Mouse (Mus musculus): ENCODE measurements around the gene Sptbn4.

Sptbn4 gene

DNA sequence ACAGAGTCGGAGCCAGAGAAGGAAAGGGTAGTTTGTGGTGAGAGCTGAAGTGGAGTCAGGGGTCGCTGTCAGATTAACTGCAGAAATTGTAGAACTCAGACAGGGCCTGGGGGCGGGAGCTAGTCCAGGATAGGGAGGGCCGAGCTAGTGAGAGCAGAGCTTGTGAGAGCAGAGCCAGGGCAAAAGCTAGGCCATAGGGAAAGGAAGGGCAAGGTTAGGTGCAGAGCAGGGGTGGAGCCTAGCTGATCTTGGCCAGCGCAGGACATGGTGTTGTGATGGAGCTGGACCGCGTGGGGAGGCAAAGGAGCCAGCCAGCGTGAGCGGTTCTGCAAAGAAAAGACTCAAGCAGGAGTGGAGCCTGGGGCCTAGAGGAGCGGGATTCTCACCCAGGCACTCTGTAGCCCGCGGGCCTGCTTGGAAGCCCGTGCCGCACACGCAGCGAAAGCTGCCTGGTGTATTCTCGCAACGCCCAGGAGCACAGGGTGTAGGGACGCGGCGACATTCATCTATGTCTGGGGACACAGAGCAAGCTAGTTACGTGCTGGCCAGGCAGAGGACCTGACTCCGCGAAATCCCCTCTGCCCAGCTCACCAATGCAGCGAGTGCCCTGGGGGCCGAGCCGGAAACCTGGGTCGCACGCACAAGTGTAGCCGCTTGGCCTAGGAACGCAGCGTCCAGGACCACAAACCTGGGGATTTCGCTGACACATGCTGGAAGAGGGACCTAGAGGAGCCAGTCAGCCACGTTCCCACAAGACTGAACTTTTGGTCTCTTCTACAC is 121.2 kb downstream of the Sptbn4 start:
- no peak for DNase-seq (ENCODE audit: low spot score)

DNA sequence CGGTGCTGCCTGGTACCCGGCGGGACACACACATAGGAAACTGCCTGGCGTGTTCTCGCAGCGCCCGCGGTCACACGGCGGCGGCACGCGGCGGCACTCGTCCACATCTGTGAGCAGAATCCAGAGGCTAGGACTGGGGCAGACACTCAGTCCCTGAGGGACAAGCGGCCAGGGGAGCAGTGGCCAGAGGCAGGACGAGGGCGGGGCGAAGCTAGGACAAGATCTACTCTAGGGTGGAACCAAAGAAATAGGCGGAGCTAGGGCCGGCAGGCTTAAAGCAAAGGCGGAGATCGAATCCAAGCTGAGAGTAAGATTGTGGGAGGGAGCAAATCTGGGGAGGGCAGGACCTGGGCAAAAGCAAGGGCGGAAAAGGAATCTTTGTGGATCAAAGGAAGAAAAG is 121.8 kb downstream of the Sptbn4 start:
- DNase-seq (ENCODE audit: low spot score): no peak

DNA sequence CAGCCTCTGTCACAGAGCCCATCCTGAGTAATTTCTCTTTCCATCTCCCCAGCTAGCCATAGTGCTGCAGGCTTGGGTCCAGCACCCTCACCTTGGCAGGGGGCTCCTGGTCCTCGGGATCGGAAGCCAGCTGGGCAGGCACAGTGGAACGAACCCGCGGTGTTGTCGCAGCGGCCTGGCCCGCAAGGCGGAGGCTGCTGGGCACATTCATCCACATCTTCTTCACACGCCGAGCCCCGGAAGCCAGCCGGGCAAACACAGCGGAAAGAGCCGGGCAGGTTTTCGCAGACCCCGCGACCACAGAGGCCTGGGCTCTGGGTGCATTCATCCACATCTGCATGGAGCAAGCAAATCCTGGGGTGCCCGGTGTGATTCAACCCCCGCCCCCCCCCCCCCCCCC is 122.6 kb downstream of the Sptbn4 start:
- no peak for DNase-seq (ENCODE audit: low spot score)

DNA sequence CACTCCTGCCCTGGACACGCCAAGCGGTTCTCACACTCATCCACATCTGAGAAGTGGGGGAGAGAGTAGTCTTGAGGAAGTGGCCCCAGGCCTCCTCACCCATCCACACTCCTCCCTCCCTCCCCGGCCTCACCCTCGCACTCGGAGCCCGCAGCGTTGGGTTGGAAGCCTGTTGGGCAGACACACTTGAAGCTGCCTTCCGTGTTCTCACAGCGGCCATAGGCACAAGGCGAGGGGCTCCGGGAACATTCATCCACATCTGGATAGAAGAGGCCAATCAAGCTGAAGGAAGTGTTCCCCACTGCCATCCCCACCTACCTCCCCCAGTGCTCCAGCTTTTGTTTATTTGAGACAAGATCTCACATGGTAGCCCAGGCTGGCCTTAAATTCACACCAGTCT is 123.3 kb downstream of the Sptbn4 start:
- DNase-seq (ENCODE audit: low spot score): no peak

DNA sequence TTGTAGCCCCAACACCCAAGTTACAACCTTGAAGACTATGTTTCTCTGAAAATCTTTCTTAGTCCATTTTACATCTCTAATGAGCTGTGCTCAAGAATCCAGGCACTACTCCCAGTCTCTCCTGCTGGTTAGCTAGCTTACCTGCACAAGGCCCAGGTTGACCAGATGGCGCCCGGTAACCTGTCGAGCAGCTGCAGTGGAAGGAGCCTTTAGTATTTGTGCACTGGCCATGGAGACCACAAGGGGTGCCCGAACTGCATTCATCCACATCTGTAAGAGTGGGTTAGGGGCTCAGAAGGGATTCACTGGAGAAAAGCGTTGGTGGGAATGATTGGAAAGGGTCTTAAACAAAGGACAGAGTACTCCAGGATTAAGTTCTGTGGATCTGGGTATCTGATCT is 124.5 kb downstream of the Sptbn4 start:
- DNase-seq (ENCODE audit: low spot score): no peak

DNA sequence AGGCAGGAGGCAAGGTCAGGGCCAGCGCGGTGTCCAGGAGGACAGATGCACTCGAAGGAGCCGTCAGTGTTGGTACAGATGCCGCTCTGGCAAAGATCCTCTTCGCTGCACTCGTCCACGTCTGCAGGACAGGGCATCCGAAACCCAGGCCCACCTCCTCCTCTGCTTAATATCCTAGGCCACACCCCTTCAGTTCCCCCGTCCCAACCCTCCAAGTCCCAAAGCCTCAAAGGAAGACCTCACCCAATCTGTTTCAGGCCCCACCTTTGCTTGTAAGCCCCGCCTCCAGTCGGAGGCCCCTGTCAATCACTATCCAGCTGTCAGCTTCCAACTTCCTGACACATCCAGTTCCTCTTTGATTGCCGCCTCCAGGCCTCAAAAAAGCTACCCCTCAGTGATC is 125.2 kb downstream of the Sptbn4 start:
- no peak for DNase-seq (ENCODE audit: low spot score)

DNA sequence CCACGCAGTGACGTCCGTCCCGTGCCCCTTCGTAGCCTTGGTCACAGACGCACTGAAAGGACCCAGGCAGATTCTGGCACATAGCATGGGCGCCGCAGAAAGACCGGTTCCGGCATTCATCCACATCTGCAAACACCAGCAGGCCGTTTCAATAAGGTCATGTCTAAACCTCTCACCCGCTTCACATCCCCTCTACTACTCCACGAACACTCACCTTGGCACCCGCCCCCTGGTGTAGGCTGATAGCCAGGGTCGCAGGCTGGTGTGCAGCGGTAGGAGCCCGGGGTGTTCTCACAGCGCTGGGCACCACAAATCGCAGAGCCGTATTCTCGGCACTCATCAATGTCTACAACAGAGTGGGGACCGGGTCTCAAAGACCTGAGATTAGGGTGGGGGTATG is 128.1 kb downstream of the Sptbn4 start:
- DNase-seq (ENCODE audit: low spot score): no peak

DNA sequence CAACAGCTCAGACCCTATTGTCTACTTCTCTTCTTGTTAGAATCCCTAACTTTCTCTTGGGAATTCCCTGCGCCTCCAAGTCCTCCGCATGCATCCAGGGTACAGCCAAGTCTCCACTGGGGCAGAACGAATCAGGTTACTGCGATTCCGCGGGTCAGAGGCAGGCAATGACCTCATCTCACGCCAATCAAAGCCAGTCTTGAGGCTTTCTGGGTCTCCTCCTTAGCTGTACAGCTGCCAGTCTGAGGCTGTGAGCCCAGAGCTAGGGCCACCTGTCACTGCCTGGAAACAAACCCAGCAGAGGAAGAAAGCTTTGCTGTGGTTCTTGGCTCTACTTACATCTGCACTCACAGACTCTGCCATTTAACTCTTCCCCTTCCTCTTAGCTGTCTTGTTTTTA is 131.5 kb downstream of the Sptbn4 start:
- DNase-seq (ENCODE audit: low spot score): no peak

DNA sequence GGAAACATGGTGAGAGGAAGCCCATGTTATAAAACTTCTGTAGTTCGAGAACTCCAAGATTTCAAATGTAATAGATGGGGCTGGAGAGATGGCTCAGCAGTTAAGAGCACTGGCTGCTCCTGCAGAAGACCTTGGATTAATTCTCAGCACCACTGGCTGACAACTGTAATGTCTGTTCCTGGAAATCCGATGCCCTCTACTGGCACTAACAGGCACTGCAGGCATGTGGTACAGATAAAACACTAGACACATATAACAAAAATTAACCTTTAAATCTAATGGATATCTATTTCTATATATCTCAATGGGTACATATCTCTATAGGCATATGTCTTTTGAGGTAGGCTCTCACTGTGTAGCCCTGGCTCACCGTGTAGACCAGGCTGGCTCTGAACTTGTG is 133.1 kb downstream of the Sptbn4 start:
- no peak for DNase-seq (ENCODE audit: low spot score)

DNA sequence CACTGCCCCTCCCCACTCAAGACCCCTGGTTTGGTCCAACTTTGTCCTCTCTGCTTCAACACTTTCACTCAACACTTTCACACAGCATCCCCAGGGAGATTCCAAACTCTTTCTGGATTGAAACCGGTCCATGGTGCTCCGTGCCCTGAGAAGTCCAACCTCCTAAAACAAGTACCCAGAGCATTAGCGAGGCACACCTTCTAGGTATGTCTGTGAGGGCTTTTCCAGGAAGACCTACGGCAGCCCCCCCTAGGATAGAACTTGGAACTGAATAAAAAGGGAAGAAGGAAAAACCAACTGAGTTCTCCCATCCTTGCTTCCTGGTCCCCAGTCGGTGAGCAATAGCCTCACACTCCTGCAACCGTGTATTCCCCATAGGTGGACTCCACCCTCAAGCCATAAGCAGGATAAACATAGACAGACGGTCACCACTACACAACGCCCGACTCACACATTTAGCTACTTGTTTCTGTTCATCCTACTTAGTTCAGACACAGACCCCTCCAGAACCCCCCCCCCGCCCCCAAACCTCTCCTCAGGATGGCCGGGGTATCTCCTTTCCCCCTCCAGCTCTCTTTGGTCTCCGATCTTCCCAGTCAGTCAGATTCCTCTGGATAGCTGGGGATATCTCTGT is 135.7 kb downstream of the Sptbn4 start:
- no peak for DNase-seq (ENCODE audit: low spot score)

DNA sequence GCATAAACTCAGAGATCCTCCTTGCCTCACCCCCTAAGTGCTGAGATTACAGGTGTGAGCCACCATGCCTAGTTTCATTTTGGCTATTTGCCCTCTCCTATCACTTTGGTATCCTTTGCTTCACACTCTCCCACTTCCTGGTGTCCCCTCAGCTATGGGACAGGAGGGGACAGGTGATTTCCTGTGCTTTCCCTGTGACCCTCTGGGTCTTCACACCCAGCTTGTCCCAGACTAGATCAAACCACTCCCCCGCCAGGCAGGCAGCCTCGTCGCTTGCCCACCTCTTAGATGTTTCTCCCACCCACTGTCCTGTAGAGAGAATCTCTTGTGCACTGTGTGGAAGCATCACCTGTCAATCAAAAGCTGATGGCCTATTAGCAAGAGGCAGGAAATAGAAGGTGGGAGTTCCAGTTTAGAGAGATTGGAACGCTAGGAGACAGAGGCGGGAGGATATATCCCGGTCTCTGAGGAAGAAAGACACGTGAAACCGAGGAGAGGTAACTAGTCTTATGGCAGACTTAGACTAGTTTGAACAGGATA is 136.4 kb downstream of the Sptbn4 start:
- no peak for DNase-seq (ENCODE audit: low spot score)

DNA sequence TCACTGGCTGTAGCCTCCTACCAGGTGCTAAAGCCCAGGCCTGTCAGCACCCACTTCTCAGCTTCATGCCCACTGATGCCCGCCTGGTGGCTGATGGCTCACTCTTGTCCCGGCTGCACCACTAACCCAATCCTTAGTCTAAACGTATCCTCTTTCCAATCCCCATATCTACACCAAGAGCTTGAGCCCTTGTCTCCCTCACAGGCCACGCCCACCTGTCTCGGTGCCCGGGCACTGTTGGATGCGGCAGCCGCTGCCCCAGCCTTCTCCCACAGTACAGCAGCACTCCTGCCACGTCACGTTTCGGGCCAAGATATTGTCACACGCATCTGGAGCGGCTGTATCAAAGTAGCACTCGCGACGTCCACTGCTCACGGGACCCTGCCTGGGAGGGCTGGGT is 137.2 kb downstream of the Sptbn4 start:
- DNase-seq (ENCODE audit: low spot score): no peak

DNA sequence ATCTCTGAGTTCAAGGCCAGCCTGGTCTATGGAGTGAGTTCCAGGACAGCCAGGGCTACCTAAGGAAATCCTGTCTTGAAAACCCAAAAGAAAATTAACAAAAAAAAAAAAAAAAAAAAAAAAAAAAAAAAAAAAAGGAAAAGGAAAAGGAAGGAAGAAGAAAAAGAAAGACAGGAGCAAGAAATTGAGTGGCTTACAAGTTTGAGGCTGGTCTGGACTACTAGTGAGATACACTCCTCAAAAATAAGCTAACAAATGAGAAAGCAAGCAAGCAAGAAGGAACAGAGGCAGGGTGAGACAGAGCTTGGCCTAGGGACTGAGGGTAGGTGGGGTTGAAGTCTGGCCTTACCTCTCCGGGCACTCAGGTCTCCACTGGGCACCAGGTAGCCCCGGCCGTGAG is 137.7 kb downstream of the Sptbn4 start:
- DNase-seq (ENCODE audit: low spot score): no peak

DNA sequence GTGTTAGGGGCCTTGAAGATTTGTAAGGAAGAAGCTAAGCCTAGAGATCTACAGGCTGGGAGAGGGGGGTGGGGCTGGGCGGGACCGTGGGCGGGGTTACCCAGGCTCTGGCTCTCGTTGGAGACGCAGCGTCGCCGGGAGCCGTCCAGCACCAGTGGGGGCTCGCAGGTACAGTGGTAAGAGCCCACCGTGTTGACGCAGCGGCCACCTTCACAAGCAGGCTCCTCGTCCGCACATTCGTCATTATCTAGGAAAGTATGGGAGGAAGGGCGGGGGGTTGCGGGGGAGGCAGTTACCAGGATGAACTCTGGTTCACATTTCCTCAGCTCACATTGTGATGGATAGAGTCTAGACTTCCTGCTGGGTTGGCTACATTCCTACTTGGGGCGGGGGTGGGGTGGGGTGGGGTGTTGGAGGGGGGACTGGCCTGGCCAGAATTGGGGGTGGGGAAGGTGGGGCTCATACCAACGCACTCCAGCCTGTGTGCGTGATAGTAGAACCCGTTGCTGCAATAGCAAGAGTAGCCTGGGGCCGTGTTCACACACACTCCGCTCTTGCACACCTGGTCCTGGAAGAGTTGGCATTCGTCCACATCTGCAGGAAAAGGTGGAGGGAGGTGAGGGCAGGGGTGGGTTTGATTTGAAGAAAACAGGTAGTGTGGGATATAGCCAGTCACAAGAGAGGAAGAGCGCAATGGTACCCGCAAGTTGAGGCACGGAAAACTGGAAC is 138.5 kb downstream of the Sptbn4 start:
- DNase-seq (ENCODE audit: low spot score): no peak

DNA sequence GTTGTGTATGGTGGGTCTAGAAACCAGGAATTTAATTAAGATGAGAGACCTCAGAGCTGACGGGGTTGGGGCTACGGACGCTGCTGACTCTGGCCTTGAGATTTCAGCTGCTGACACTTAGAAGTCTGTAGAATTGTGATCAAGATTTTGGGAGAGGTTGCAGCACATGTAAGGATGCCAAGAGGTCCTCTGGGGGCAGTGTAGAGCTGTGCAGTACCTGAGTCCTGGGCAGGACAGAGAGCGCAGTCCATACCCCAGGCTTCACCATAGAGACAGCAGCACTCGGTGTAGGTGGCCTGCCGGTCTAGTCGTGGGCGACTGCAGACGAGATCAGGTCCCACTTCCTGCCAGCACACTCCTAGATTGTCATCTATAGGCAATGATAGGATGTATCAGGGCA is 139.9 kb downstream of the Sptbn4 start:
- DNase-seq (ENCODE audit: low spot score): no peak

All from spleen, adult 12 weeks (tissue).